Comparison of ENCODE assay signal across 24 mouse cellular contexts in the genomic region with DNA sequence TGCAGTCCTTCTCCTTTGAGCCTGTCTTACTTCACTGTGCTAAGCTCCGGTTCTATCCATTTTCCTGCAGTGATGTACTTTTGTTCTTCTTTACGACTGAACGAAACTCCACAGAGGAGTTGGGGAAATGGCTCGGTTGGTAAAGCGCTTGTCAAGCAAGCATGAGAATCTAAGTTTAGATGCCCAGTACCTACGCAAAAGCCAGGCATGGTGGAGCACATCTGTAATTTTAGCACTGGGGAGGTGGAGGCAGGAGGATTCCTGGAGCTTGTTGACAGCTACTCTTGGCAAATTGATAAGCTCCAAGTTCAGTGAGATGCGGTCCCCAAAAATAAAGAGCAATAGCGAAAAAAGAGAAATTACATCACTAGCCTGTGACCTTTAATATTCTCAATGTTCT.
A peak's percentile ranks its signal among the peaks of the same experiment; 100 is the strongest.
DNase-seq lines count a peak whose midpoint lies in the region; ATAC-seq and TF ChIP-seq lines count a peak whose summit lies in the region.
"Had no signal": no experiment of that assay in that cellular context is flagged by ENCODE, and none has a peak within 500 bp of the region (broad histone marks: within the 10 kb centered on the region; RNA-seq: fewer than 3 reads in every experiment).

No protein-coding gene starts in this region.

- H3K36me3 ChIP-seq in embryonic facial prominence, embryonic 13.5 days: no peaks in the 10 kb centered on the region
- H3K36me3 ChIP-seq in embryonic facial prominence, embryonic 10.5 days (replicated peaks): no peaks in the 10 kb centered on the region
- no peaks in the 10 kb centered on the region for H3K36me3 ChIP-seq in heart, embryonic 11.5 days (ENCODE audit: control insufficient read depth, insufficient read depth, low read length)
- no peaks in the 10 kb centered on the region for H3K36me3 ChIP-seq in kidney, embryonic 15.5 days
- H3K36me3 ChIP-seq: embryonic facial prominence, embryonic 15.5 days; limb, embryonic 10.5 days; liver, embryonic 15.5 days; lung, embryonic 15.5 days; midbrain, embryonic 13.5 days; stomach, embryonic 15.5 days had no signal

- no peak overlapping the region for H3K9ac ChIP-seq in embryonic facial prominence, embryonic 13.5 days
- no peak overlapping the region for H3K9ac ChIP-seq in heart, embryonic 11.5 days (ENCODE audit: low read depth, low read length)
- no peak overlapping the region for H3K9ac ChIP-seq in kidney, embryonic 15.5 days
- H3K9ac ChIP-seq: embryonic facial prominence, embryonic 15.5 days; liver, embryonic 15.5 days; lung, embryonic 15.5 days; midbrain, embryonic 13.5 days; stomach, embryonic 15.5 days had no signal

- DNase-seq in embryonic facial prominence, embryonic 10.5 days (ENCODE audit: low spot score): no peak
- no peak for DNase-seq in heart, postnatal 36 days
- no peak for DNase-seq in kidney, postnatal 14 days
- DNase-seq: cerebellum, adult 8-10 months; cerebellum, postnatal 36 days; embryo, embryonic 11 days; gastrocnemius, postnatal 14 days; layer of hippocampus, adult 9-11 months; liver; right cerebral cortex, postnatal 4 days; thymus, postnatal 36 days had no signal

- no peak overlapping the region for H3K4me3 ChIP-seq in embryonic facial prominence, embryonic 13.5 days
- H3K4me3 ChIP-seq in embryonic facial prominence, embryonic 10.5 days: no peak overlapping the region
- H3K4me3 ChIP-seq in heart, embryonic 11.5 days (ENCODE audit: low read depth, low read length): no peak overlapping the region
- H3K4me3 ChIP-seq in kidney, embryonic 15.5 days (replicated peaks): no peak overlapping the region
- H3K4me3 ChIP-seq in olfactory bulb, adult 2 months (ENCODE audit: insufficient read depth, low read depth, low read length): no peak overlapping the region
- H3K4me3 ChIP-seq: embryonic facial prominence, embryonic 15.5 days; limb, embryonic 10.5 days; liver, embryonic 15.5 days; lung, embryonic 15.5 days; megakaryocyte, embryonic 14.5 days; midbrain, embryonic 13.5 days; stomach, embryonic 15.5 days had no signal

- no peak for TF ChIP-seq CTCF in olfactory bulb, adult 2 months (IDR thresholded peaks at IDR 0.05; ENCODE audit: insufficient read depth, low read depth, low read length)

- H3K27me3 ChIP-seq in embryonic facial prominence, embryonic 13.5 days: no peaks in the 10 kb centered on the region
- H3K27me3 ChIP-seq in embryonic facial prominence, embryonic 10.5 days (replicated peaks; ENCODE audit: low read depth, poor library complexity, severe bottlenecking): no peaks in the 10 kb centered on the region
- no peaks in the 10 kb centered on the region for H3K27me3 ChIP-seq in heart, embryonic 11.5 days (ENCODE audit: control insufficient read depth, insufficient read depth, low read length)
- H3K27me3 ChIP-seq in kidney, embryonic 15.5 days: no peaks in the 10 kb centered on the region
- H3K27me3 ChIP-seq: embryonic facial prominence, embryonic 15.5 days; liver, embryonic 15.5 days; lung, embryonic 15.5 days; midbrain, embryonic 13.5 days; stomach, embryonic 15.5 days had no signal

- 74% methylated on average over 8 of the region's 8 CpGs for WGBS in embryonic facial prominence, embryonic 13.5 days
- 83% methylated on average over 8 of the region's 8 CpGs for whole genome bisulfite sequencing in embryonic facial prominence, embryonic 10.5 days
- 45% methylated on average over 8 of the region's 8 CpGs for WGBS in heart, embryonic 11.5 days (ENCODE audit: insufficient replicate concordance)
- WGBS in kidney, embryonic 15.5 days: 72% methylated on average over 8 of the region's 8 CpGs
- WGBS in olfactory bulb, adult 2 months: 34% methylated on average over 8 of the region's 8 CpGs

- H3K4me2 ChIP-seq in embryonic facial prominence, embryonic 13.5 days: no peak overlapping the region
- H3K4me2 ChIP-seq in heart, embryonic 11.5 days: no peak overlapping the region
- no peak overlapping the region for H3K4me2 ChIP-seq in kidney, embryonic 15.5 days
- H3K4me2 ChIP-seq: embryonic facial prominence, embryonic 15.5 days; liver, embryonic 15.5 days; lung, embryonic 15.5 days; midbrain, embryonic 13.5 days; stomach, embryonic 15.5 days had no signal

- peaks cover 38% of the 10 kb centered on the region for H3K4me1 ChIP-seq in embryonic facial prominence, embryonic 13.5 days
- H3K4me1 ChIP-seq in embryonic facial prominence, embryonic 10.5 days: peaks cover 35% of the 10 kb centered on the region
- H3K4me1 ChIP-seq in heart, embryonic 11.5 days (ENCODE audit: control insufficient read depth, insufficient read depth, low read length): peaks cover 16% of the 10 kb centered on the region
- H3K4me1 ChIP-seq in kidney, embryonic 15.5 days: peaks cover 53% of the 10 kb centered on the region
- peaks cover 19% of the 10 kb centered on the region for H3K4me1 ChIP-seq in olfactory bulb, adult 2 months (ENCODE audit: control insufficient read depth, insufficient read depth, low read length)
- H3K4me1 ChIP-seq: liver, embryonic 15.5 days had no signal

- intact Hi-C loops in heart, postnatal 36 days (cut with DNase I): loop anchor here (5.0 kb wide), 2 partner anchors 49 to 81 kb away; partner anchors contain the start of gene Kalrn

- TF ChIP-seq POLR2A in olfactory bulb, adult 2 months (IDR thresholded peaks at IDR 0.05; ENCODE audit: insufficient read depth, low read depth, low read length): no peak

- H3K9me3 ChIP-seq in embryonic facial prominence, embryonic 13.5 days: no peaks in the 10 kb centered on the region
- no peaks in the 10 kb centered on the region for H3K9me3 ChIP-seq in embryonic facial prominence, embryonic 10.5 days
- H3K9me3 ChIP-seq in heart, embryonic 11.5 days (replicated peaks; ENCODE audit: control insufficient read depth, low read length): no peaks in the 10 kb centered on the region
- no peaks in the 10 kb centered on the region for H3K9me3 ChIP-seq in kidney, embryonic 15.5 days (replicated peaks)
- H3K9me3 ChIP-seq: embryonic facial prominence, embryonic 15.5 days; limb, embryonic 10.5 days; liver, embryonic 15.5 days; lung, embryonic 15.5 days; megakaryocyte, embryonic 14.5 days; midbrain, embryonic 13.5 days; stomach, embryonic 15.5 days had no signal

- ATAC-seq in embryonic facial prominence, embryonic 13.5 days (ENCODE audit: insufficient number of reproducible peaks, insufficient read depth, low FRiP score, low TSS enrichment, low read depth): no peak
- ATAC-seq in heart, embryonic 11.5 days (replicated peaks; ENCODE audit: insufficient number of reproducible peaks, low FRiP score, low TSS enrichment): no peak
- ATAC-seq in kidney, embryonic 15.5 days (replicated peaks; ENCODE audit: low FRiP score): no peak
- ATAC-seq: forebrain, embryonic 14.5 days; intestine, postnatal 0 days; midbrain, embryonic 13.5 days had no signal

- 0 out of 2 replicates have a peak overlapping the region, but pooled peaks have one; percentile 4 for H3K27ac ChIP-seq in embryonic facial prominence, embryonic 13.5 days
- H3K27ac ChIP-seq in embryonic facial prominence, embryonic 10.5 days (replicated peaks): no peak overlapping the region
- peak overlapping the region; percentile 66 for H3K27ac ChIP-seq in heart, embryonic 11.5 days (ENCODE audit: low read depth, low read length)
- H3K27ac ChIP-seq in kidney, embryonic 15.5 days: 0 out of 2 replicates have a peak overlapping the region, but pooled peaks have one; percentile 2
- H3K27ac ChIP-seq in olfactory bulb, adult 2 months (ENCODE audit: insufficient read depth, low read depth, low read length): peak overlapping the region; percentile 64
- H3K27ac ChIP-seq: embryonic facial prominence, embryonic 15.5 days; limb, embryonic 10.5 days; liver, embryonic 15.5 days; lung, embryonic 15.5 days; midbrain, embryonic 13.5 days; stomach, embryonic 15.5 days had no signal
